Mouse (Mus musculus) ES-E14 (cell line): ENCODE measurements around the gene Fam83c. TPM values are rescaled to one million over a fixed set of nuclear protein-coding genes. Genes with fewer than 3 reads are reported as not detected.

Source experiments
- DNase-seq: peaks from one replicate; pipeline ENCODE4 v3.0.0-alpha.2; 2013; ENCODE audit warnings: low read depth, low spot score
- H3K27ac ChIP-seq: 2 replicates; pipeline ENCODE4 v1.5.1; 2012; ENCODE audit warnings: low read depth, mild to moderate bottlenecking, low read length, moderate library complexity, mixed read lengths; ENCODE audit not compliant: poor library complexity, insufficient read depth, severe bottlenecking
- H3K36me3 ChIP-seq: 2 replicates; pipeline ENCODE4 v1.6.1; 2012; ENCODE audit warnings: mild to moderate bottlenecking, low read length, moderate library complexity, mixed read lengths; ENCODE audit not compliant: control insufficient read depth, poor library complexity, insufficient read depth, severe bottlenecking
- H3K4me1 ChIP-seq, 2 experiments: fragments of 150-350 bp in 1 of 2; sonication (generic) in 1 of 2; 2 replicates each; pipeline ENCODE4 v1.6.1; 2012; ENCODE audit warnings: low read length in 2 of 2, mild to moderate bottlenecking in 1 of 2, mixed read lengths in 1 of 2; ENCODE audit not compliant: control insufficient read depth in 2 of 2, insufficient read depth in 2 of 2, poor library complexity in 1 of 2
- H3K4me3 ChIP-seq, 2 experiments: fragments of 150-350 bp in 1 of 2; sonication (generic) in 1 of 2; 2 replicates each; pipeline ENCODE4 v1.5.1; 2012; ENCODE audit warnings: low read length in 2 of 2, low read depth in 1 of 2, mild to moderate bottlenecking in 1 of 2, mixed read lengths in 1 of 2; ENCODE audit not compliant: insufficient read depth in 1 of 2, poor library complexity in 1 of 2, severe bottlenecking in 1 of 2
- H3K9ac ChIP-seq: 2 replicates; pipeline ENCODE4 v1.6.1; 2012; ENCODE audit warnings: low read depth, mild to moderate bottlenecking, low read length, mixed read lengths; ENCODE audit not compliant: poor library complexity, insufficient read depth, severe bottlenecking
- H3K9me3 ChIP-seq: fragments of 150-350 bp; sonication (generic); 2 replicates; pipeline ENCODE4 v1.6.1; 2012; ENCODE audit warnings: low read depth, mild to moderate bottlenecking, low read length; ENCODE audit not compliant: control insufficient read depth, insufficient read depth
- CHD2 ChIP-seq: IDR thresholded peaks from 2 replicates; pipeline ENCODE4 v1.6.1; 2014; ENCODE audit warnings: mild to moderate bottlenecking, low read depth, low read length, inconsistent platforms
- HCFC1 ChIP-seq: IDR thresholded peaks from 2 replicates; pipeline ENCODE4 v1.6.1; 2012; ENCODE audit warnings: low read length, inconsistent platforms, borderline replicate concordance; ENCODE audit not compliant: insufficient read depth
- MAFK ChIP-seq: IDR thresholded peaks from 2 replicates; pipeline ENCODE4 v1.6.1; 2014; ENCODE audit warnings: mild to moderate bottlenecking, low read depth, low read length, inconsistent platforms; ENCODE audit not compliant: insufficient read depth
- ZC3H11A ChIP-seq: IDR thresholded peaks from 2 replicates; pipeline ENCODE4 v1.6.1; 2012; ENCODE audit warnings: low read depth, mild to moderate bottlenecking, inconsistent platforms, low read length, borderline replicate concordance
- ZNF384 ChIP-seq: IDR thresholded peaks from 2 replicates; pipeline ENCODE4 v1.6.1; 2012; ENCODE audit warnings: low read depth, low read length, inconsistent platforms
- in situ Hi-C, 2 experiments: fragments of 600-800 bp; cut with MboI; formaldehyde crosslinking; loops; one replicate each; pipeline ENCODE4 v1.15.1; 2025; ENCODE audit warnings: low sequenced_read_pairs in 2 of 2, inconsistent platforms in 1 of 2; ENCODE audit not compliant: unreplicated experiment in 2 of 2
- total RNA-seq: library from RNA; depleted of rRNA; stranded (reverse); fragments of 300-350 nt; gene quantifications from 2 replicates; pipeline ENCODE4 v1.2.3, GENCODE M21; 2012

Fam83c gene
- total RNA-seq, 1 experiment: 0.13 TPM

GRCm38 (mm10) chr2:155811821-155812396 is 22.7 kb downstream of the Fam83c start:
- Histone ChIP-seq H3K9ac (peak overlapping the region; percentile 59; the same call in 1 of the 2 replicates), H3K4me3 (peak overlapping the region in 1 of 2 experiments; percentile 17; a peak in 1 of 4 replicates), H3K9me3 (no peaks in the 10 kb centered on the region), H3K27ac (peak overlapping the region; percentile 37; the same call in 1 of the 2 replicates), H3K4me1 (peaks cover 0 to 6% of the 10 kb centered on the region in 2 experiments; a peak in 1 of 4 replicates), H3K36me3 (no peaks in the 10 kb centered on the region)
- DNase-seq: peak; percentile 92
- in situ Hi-C loops: no loop called here
- TF ChIP-seq ZC3H11A (peak; percentile 75; the same call in 1 of the 2 replicates), ZNF384 (no peak), CHD2 (no peak), HCFC1 (no peak)

DNA sequence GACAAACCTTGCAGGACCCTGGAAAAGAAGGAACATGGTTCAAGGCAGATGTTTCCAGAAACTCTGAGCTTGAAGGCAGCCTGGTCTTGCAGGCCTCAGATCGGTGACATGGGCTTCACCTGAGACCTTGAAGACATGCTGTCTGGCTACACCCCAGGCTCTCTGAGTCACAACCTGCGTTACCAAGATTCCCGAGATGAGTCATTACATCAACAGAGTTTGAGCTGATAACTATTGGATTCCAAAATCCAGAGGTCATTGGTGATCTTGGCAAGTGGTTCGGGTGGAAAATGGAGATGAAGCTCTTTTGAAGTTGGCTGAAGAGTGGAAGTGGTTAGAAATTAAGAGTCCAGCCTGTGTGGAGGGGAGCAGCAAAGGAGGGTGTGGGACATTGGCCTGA is 25.0 kb downstream of the Fam83c start:
- in situ Hi-C loops: no loop called here
- H3K4me3 ChIP-seq: no peak overlapping the region

GRCm38 (mm10) chr2:155807408-155807807 is 27.2 kb downstream of the Fam83c start:
- Histone ChIP-seq H3K27ac (no peak overlapping the region), H3K4me3 (no peak overlapping the region), H3K9me3 (no peaks in the 10 kb centered on the region), H3K36me3 (no peaks in the 10 kb centered on the region), H3K9ac (no peak overlapping the region), H3K4me1 (peaks cover 0 to 2% of the 10 kb centered on the region in 2 experiments; a peak in 1 of 4 replicates)
- TF ChIP-seq HCFC1: no peak
- TF ChIP-seq ZNF384: no peak
- no peak for TF ChIP-seq CHD2
- TF ChIP-seq MAFK: no peak
- TF ChIP-seq ZC3H11A: no peak
- DNase-seq: no peak
- in situ Hi-C loops: no loop called here

More for the DNA sequence above, 25.0 kb downstream of the Fam83c start:
- Histone ChIP-seq H3K9me3 (no peaks in the 10 kb centered on the region), H3K9ac (no peak overlapping the region), H3K36me3 (no peaks in the 10 kb centered on the region), H3K27ac (no peak overlapping the region), H3K4me1 (peaks cover 0 to 6% of the 10 kb centered on the region in 2 experiments; a peak in 1 of 4 replicates)
- no peak for TF ChIP-seq CHD2
- TF ChIP-seq HCFC1: no peak
- TF ChIP-seq MAFK: no peak
- no peak for TF ChIP-seq ZNF384
- no peak for TF ChIP-seq ZC3H11A
- DNase-seq: no peak

DNA sequence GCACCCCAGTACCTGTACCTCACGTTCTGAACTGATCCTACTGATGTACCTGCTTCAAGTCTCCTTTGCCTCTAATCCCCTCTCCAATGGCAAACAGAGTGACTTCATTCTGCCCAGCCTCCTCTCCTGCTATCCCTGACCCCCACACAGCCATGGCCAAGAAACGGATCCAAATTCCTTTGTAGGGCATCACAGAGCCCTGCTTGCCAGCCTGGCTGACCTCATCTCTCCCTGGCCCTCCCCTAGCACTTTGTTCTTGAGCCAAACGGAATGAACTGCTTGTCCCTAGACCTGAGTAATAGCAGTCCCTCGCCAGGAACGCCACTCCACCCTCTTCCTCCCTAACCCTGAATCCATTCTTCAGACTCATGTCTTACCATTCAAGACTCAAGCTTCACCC is 28.1 kb downstream of the Fam83c start:
- Histone ChIP-seq H3K27ac (no peak overlapping the region), H3K4me3 (no peak overlapping the region), H3K9me3 (no peaks in the 10 kb centered on the region), H3K4me1 (no peaks in the 10 kb centered on the region), H3K9ac (no peak overlapping the region), H3K36me3 (no peaks in the 10 kb centered on the region)
- no peak for TF ChIP-seq MAFK
- TF ChIP-seq ZNF384: no peak
- TF ChIP-seq ZC3H11A: no peak
- in situ Hi-C loops: no loop called here
- DNase-seq: no peak

GRCm38 (mm10) chr2:155805925-155806255 is 28.8 kb downstream of the Fam83c start:
- H3K27ac ChIP-seq: no peak overlapping the region
- H3K9me3 ChIP-seq: no peaks in the 10 kb centered on the region
- no peaks in the 10 kb centered on the region for H3K4me1 ChIP-seq
- no peak overlapping the region for H3K9ac ChIP-seq
- no peaks in the 10 kb centered on the region for H3K36me3 ChIP-seq
- in situ Hi-C loops: no loop called here
- no peak for DNase-seq
- TF ChIP-seq ZC3H11A: no peak
- no peak for TF ChIP-seq CHD2
- TF ChIP-seq HCFC1: no peak
- no peak for TF ChIP-seq MAFK
- TF ChIP-seq ZNF384: no peak
- H3K4me3 ChIP-seq: no peak overlapping the region
